Mouse (Mus musculus) T-helper 17 cell (primary cell): ENCODE measurements around the gene Snx20.

Experiments
- in situ Hi-C, 2 experiments: fragments of 300-600 bp; cut with MboI, MseI; formaldehyde crosslinking; loops; 1 replicate in 1 of 2; 2 replicates in 1 of 2; pipeline ENCODE4 v1.15.1; 2025; ENCODE audit warnings: high pct_unique_total_duplicates in 2 of 2

Gene Snx20

DNA sequence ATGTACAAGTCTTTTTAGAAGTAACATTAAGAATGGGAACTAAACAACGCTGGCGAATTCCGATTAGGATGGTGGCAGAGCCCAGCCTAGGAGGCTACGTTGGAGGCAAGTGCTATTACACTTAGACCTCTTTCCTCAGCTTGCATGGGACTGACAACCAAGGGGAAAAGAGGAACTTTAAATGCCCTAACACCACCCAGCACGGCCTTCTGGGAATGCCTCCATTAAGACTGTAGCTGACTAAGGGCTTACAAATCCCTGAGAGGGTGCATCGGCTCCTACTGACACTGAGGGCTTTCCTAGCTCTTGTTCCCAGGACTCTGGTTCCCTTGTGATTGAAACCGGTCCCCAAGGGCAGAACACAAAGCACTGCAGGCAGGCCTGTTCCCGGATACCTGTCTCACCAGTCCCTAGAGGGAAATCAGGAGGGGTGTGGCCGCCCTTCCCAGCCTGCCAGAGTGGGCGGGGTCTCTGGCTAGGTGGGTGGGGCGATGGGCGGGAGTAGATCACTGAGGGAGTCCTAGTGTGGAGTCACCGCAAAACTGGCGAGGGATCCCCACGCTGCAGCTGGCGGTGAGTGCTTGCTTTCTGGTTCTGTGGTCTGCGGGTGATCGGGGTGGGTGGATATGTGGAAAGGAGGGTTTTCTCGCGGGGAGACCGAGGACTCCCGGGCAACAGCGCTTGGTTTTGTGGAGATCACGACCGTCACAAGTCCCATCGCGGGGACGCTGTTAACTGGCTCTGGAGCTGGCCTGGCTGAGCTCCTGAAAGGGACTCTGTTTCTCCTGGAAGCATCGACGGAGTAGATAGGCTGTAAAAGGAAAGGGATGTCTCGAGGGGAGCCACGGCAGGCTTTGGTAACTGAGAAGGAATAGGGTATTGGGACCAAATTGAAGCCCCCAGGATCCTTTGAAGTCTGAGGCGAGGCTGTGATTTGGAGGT lies 11.2 kb upstream of the Snx20 start, which contains the start of gene Nod2:
Nod2 (plus strand) TSS at position 479 of the 942 bp plus-strand sequence.
- in situ Hi-C loops, result loop anchor here in 1 of 2 experiments (25.0 kb wide), 1 partner anchor 1785 kb away; no protein-coding TSS in a partner anchor

DNA sequence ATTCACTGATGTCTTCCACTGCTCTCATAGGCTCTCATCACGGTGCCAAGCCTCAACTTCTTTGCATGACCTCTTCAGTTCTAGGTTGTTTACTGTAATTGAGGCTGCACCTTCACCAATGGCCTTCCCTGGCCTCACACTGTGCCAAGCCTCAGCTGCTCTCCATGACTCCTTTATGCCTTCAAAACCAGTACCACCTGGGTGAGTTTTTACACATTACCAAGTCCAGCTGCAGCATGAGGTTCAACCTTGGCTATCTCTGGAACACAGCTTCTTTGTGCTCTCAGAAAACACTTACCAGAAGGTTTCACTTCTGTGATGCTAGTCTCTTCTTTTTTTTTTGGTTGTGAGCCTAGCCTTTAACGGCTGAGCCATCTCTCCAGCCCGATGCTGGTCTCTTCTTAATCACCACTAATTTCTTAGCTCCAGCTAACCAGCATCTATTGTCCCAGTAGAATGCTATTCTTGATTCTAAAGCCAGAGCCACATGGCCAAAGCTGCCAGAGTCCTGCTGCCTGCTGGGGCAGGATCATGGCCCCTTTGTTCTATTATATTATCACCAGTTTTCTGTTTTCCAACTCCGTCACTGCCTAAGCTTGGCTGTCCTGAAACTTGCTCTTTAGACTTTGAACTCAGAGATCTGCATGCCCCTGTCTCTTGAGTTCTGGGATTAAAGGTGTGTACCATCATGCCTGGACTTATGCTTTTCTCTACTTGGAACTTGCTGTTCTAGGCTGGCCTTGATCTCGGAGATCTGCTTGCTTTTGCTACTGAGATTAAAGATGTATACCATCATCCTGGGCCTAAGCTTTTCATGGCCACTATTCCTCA lies 7.0 kb upstream of the Snx20 start:
- in situ Hi-C loops, result loop anchor here (5.0 to 25.0 kb wide), 2 partner anchors 39 to 1781 kb away; no protein-coding TSS in a partner anchor

GRCm38 (mm10) chr8:88638908-88639307 lies 3.0 kb upstream of the Snx20 start:
- in situ Hi-C loops, result loop anchor here in 1 of 2 experiments (5.0 to 25.0 kb wide), 3 partner anchors 53 to 1777 kb away; no protein-coding TSS in a partner anchor

DNA sequence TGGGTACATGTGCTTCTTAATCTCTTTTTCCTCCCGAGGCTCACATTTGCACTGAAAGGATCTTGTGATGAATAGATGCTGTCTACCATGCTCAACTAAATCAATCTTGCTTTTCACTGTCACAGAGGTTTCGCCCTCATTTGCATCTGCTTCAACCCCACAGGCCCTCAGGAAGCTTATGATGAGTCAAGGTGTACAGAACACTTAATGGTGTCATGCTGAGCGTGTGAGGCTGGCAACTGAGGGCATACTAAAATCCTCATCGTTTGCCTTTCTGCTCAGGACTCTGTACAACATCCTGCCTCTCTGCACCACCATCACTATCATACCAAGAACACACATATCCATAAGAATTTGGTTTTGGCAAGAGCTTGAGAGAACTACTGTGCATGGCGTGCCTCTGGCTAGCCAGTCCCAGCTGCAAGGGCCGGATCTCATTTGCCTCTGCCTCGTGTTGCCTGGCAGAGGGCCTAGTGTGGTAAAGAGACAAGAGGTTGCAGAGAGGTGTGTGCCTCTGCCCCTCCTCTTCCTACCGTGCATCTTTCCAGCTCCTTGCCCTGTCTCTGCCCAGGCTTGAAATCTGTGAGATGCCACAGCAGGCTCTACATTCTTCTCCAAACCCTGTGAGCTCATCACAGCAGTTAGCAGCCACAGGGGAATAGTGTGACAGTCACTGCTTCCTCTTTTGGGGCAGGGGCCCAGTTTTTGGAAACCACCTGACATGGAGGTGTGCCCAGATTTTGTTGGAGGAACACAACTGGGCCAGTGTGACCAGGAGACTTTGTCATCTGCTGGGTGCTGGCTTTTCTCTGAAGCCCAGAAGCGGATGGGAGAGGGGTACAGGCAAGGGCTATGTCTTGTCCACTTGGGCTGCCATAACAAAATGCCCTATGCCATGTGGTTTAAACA lies 1.4 kb upstream of the Snx20 start:
- in situ Hi-C loops, result loop anchor here in 1 of 2 experiments (5.0 to 25.0 kb wide), 3 partner anchors 55 to 1775 kb away; no protein-coding TSS in a partner anchor

DNA sequence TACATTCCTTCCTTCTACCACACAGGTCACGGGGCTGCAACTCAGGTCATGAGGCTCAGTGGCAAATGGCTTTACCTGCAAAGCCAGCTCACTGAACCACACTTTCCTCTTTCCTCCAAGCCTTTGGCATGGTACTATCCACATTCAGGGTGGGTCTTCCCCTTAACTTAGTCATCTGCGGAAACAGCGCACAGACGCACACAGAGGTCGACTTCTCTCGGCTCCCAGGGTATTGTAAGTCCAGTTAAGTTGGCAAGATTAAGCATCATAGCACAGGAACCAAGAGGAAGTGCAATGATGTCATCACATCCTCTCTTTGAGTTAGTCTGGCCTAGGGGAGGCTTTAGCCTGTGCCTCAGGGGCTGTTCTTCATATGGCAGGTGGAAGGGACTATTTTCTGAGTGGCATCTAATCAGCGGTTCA lies 2.6 kb downstream of the Snx20 start:
- in situ Hi-C loops, result loop anchor here (5.0 to 25.0 kb wide), 2 partner anchors 119 to 1771 kb away; no protein-coding TSS in a partner anchor

DNA sequence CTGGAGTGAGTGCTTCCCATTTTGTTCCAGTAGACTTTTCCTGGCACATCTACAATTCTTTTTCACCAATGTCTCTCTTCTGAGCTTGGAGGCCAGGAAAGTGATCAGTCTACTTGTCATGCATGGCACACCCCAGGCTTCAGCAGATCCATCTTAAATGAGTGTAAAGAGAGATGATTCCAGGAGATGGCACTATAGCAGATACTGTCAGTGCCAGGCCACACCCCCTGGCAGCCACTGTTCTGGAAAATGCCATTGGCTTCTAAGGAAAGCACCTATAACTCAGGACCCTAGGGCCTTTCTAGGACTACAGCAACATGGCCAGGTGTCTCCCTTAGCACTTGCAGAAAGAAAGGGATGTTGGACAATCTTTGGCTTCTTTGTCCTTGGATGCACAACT lies 4.8 kb downstream of the Snx20 start:
- in situ Hi-C loops, result loop anchor here (5.0 to 25.0 kb wide), 2 partner anchors 121 to 1769 kb away; no protein-coding TSS in a partner anchor

DNA sequence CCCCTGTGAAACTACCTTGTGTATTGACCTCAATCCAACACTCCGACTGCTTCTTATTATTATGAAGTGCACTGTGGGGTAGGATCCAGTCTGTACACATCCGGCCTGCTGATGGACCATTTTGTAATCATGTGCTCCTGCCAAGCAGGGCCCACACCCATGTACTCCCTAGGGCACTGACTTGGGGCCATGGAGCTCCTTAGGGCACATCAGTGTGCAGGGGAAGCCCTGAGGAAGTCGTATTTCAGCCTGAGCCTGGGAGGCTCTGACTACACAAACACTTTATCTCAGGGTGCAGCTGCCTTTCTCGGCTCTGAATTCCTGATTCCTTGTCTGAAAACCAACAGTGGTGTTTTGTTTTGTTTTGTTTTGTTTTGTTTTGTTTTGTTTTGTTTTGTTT lies 5.7 kb downstream of the Snx20 start:
- in situ Hi-C loops, result loop anchor here (5.0 to 25.0 kb wide), 2 partner anchors 122 to 1768 kb away; no protein-coding TSS in a partner anchor

DNA sequence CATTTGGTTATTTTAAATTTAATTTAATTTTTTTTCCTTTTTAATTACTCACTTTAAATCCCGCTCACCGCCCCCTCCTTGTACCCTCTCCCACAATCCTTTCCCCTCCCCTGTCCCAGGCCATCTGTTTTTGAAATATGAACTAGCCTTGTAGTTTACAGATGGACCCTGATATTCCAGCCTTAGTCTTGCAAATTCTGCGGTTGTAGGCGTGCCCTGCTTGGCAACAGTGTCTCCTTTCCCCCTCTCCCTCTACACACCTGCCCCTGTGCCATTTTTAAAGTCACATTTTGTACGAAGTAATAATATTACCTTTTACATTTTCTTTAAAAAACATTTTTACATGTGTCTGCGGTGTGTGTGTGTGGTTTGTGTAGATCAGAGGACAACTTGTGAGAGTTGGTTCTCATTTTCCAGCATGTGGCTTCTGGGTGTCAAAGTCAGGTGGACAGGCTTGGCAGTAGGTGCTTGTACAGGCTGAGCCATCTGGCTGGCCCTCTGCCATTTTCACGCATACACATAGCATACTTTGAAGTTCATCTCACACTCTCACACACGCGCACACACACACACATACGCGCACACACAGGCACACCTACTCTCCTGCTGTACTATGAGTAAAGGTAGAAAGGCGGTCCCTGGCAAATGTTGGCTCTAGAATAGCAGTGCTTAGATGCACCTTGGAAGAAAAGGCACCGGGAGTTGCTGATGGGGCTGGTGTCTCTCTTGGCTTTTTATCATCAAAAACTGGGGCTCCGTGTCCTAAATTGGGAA lies 7.7 kb downstream of the Snx20 start:
- in situ Hi-C loops, result loop anchor here (10.0 to 25.0 kb wide), 2 partner anchors 263 to 1766 kb away; partner anchors contain the start of gene Brd7 (in 1 of the 2)

GRCm38 (mm10) chr8:88627265-88627991 lies 8.5 kb downstream of the Snx20 start:
- in situ Hi-C loops, result loop anchor here (10.0 to 25.0 kb wide), 2 partner anchors 263 to 1765 kb away; partner anchors contain the start of gene Brd7 (in 1 of the 2)

DNA sequence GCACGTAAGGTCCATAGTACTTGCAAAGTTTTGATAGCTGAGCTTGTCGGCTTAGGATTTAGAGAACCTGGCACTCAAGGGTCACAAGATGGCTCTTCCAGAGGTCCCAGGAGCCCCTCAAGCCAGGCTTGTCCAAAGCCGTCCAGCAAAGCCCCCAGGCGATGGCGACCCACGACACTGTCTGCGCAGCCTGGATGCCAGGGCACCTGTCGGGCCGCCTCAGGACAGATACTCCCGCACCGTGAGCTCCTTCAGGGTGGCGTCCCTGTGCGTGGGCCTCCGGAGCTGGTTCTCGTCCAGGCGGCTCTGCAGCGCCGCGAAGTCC lies 9.0 kb downstream of the Snx20 start:
- in situ Hi-C loops, result loop anchor here (10.0 to 25.0 kb wide), 2 partner anchors 262 to 1765 kb away; partner anchors contain the start of gene Brd7 (in 1 of the 2)

DNA sequence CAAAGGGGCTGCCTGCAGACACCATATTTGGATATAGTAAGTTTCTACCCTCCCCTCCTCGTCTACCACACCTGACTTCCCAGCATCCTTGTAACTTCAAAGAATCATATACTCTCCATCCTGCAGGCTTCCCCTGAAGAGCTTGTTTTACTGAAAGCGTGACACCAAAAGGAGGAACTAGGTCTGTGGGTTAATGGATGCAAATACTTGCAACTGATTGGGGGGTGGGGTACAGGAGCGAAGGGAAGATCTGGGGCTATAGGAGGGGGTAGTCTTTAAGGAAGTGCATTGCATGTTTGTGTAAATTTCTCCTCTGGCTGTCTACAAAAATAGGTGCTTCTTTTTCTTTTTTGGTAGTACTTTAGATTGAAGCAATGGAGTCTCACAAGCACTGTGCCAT lies 9.5 kb downstream of the Snx20 start:
- in situ Hi-C loops, result loop anchor here (10.0 to 25.0 kb wide), 2 partner anchors 262 to 1764 kb away; partner anchors contain the start of gene Brd7 (in 1 of the 2)

GRCm38 (mm10) chr8:88624276-88624675 lies 11.7 kb downstream of the Snx20 start:
- in situ Hi-C loops, result loop anchor here in 1 of 2 experiments (5.0 to 10.0 kb wide), 3 partner anchors 102 to 357 kb away; partner anchors contain the start of genes Brd7 and Nkd1

DNA sequence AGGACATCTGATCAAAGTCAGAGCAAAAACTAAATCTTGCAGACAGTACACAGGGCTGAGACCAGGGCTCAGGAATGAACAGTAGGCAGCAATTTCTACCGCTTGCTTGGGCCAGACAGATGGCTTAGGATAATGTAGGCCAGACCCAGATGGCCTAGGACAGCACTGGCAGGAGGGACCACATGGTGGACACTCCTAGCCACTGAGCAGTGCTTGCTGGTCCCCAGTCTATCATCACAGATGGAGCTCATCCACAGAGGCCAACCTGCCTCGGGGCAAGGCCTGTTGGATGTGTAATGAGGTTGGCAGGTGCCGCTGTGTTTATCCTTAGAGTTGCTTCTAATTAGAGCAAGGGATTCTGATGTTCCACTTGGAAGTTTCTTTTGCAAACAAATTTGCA lies 12.6 kb downstream of the Snx20 start:
- in situ Hi-C loops, result loop anchor here in 1 of 2 experiments (5.0 to 10.0 kb wide), 3 partner anchors 101 to 356 kb away; partner anchors contain the start of genes Brd7 and Nkd1

GRCm38 (mm10) chr8:88621408-88621807 lies 14.5 kb downstream of the Snx20 start:
- in situ Hi-C loops, result loop anchor here in 1 of 2 experiments (5.0 to 10.0 kb wide), 3 partner anchors 99 to 354 kb away; partner anchors contain the start of genes Brd7 and Nkd1

GRCm38 (mm10) chr8:88620931-88621330 lies 15.0 kb downstream of the Snx20 start:
- in situ Hi-C loops, result loop anchor here in 1 of 2 experiments (5.0 to 10.0 kb wide), 3 partner anchors 99 to 354 kb away; partner anchors contain the start of genes Brd7 and Nkd1

- in situ Hi-C loops, result no loop called here
Observed at GRCm38 (mm10) chr8:88619513-88619912, 16.4 kb downstream of the Snx20 start.

GRCm38 (mm10) chr8:88618612-88619011 lies 17.3 kb downstream of the Snx20 start:
- in situ Hi-C loops, result no loop called here

GRCm38 (mm10) chr8:88614981-88615380 lies 20.9 kb downstream of the Snx20 start:
- in situ Hi-C loops, result no loop called here
